Mouse (Mus musculus): Measurements from ENCODE around the gene Xab2. TPM values are rescaled to one million over a fixed set of nuclear protein-coding genes. Genes with fewer than 3 reads are reported as not detected.

Xab2 gene
- polyA plus RNA-seq, 2 experiments, result 22.2 to 27.1 TPM

DNA sequence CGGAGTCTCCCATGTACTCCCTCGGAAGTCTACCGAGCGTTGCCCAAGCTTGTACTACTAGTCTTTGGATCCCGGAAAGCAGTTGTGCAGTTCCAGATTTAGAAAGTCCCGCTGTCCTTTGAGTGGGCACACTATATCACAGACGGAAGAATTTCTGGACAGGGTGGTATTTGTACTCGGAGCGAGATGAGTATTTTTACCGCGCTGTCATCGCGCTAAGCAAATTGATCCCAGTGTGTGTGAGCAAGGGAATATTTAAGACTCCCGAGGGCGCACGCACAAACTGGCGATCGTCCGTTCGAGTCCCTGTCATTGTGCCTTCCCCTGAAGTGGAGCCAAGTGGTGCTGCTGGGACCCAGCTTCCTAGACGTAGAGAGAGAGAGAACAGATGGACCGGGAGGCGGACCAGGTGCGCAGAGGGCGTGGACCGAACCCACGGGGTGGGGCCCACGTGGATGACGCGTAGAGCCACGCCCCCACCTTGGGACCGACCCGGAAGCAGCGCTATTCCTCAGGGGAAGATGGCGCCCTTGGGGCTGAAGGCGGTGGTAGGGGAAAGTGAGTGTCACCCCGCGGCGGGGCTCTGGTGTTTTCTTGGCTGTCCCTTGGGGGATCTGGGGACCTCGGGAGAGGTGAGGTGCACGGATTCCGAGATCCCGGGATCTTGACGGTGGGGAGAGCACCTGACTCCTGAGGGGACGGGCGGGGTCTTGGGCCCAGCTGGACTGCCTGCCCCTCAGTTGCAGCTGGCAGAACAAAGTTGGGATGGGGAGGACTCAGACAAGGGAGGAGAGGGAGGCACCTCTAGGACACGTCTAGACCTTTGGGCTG lies 9.7 kb upstream of the Xab2 start, which contains the start of gene Stxbp2:
Stxbp2 (plus strand) TSS at position 309 of the 831 bp plus-strand sequence.
- WGBS (ENCODE audit: insufficient replicate concordance), result 5% methylated on average over 47 of the region's 47 CpGs
- peak within 1 kb of the TSS; percentile 63 for H3K9ac ChIP-seq (replicated peaks)
- no peaks in the 10 kb centered on the region for H3K9me3 ChIP-seq (ENCODE audit: control insufficient read depth, low read length)
- ATAC-seq (ENCODE audit: insufficient read depth) (peak; percentile 90), DNase-seq (ENCODE audit: low read depth in 3 of 3, low spot score in 3 of 3) (peak; percentile 66 to 75 (median 71))
- H3K36me3 ChIP-seq (replicated peaks; ENCODE audit: control insufficient read depth, insufficient read depth, low read depth), result peaks cover 3% of the 10 kb centered on the region
- no peaks in the 10 kb centered on the region; the same call in 1 of the 2 replicates for H3K27me3 ChIP-seq (ENCODE audit: control insufficient read depth, insufficient read depth, low read length)
- H3K4me1 ChIP-seq (replicated peaks; ENCODE audit: control insufficient read depth in 2 of 2, insufficient read depth in 2 of 2, low read length in 1 of 2), result peaks cover 12 to 16% of the 10 kb centered on the region in 2 experiments; a peak in 3 of 4 replicates
- H3K4me3 ChIP-seq (ENCODE audit: insufficient read depth in 1 of 2, low read depth in 2 of 2, low read length in 2 of 2), result peak within 1 kb of the TSS; percentile 69 to 89
- TF ChIP-seq CTCF (IDR thresholded peaks at IDR 0.05; ENCODE audit: low read depth) (peak; percentile 27; the same call in 1 of the 2 replicates), EP300 (IDR thresholded peaks at IDR 0.05; ENCODE audit: low read depth) (no peak)
- no peak within 1 kb of the TSS for H3K27ac ChIP-seq
- H3K4me2 ChIP-seq (ENCODE audit: low read depth), result peak within 1 kb of the TSS; percentile 83

DNA sequence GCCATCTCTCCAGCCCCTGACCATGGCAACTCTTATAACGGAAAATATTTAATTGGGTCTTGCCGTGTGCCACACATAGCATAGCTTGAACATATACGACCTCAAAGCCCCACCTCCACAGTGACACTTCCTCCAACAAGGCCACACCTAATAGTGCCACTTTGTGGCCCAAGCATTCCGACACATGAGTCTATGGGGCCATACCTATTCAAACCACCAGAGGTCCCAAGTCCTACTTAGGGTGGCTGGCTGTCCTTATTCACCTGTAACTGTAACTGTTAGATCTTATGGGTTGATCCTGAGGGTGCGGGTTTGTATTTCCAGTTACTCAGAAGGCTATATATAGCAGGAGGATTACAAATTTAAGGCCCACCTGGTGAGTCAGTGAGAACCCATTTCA lies 6.9 kb upstream of the Xab2 start:
- Histone ChIP-seq H3K4me3 (ENCODE audit: insufficient read depth in 1 of 2, low read depth in 2 of 2, low read length in 2 of 2) (no peak overlapping the region), H3K27ac (no peak overlapping the region), H3K27me3 (ENCODE audit: control insufficient read depth, insufficient read depth, low read length) (no peaks in the 10 kb centered on the region; the same call in 1 of the 2 replicates), H3K9ac (replicated peaks) (no peak overlapping the region), H3K4me1 (replicated peaks; ENCODE audit: control insufficient read depth in 2 of 2, insufficient read depth in 2 of 2, low read length in 1 of 2) (peaks cover 12 to 16% of the 10 kb centered on the region in 2 experiments; a peak in 3 of 4 replicates), H3K9me3 (ENCODE audit: control insufficient read depth, low read length) (no peaks in the 10 kb centered on the region), H3K36me3 (replicated peaks; ENCODE audit: control insufficient read depth, insufficient read depth, low read depth) (no peaks in the 10 kb centered on the region), H3K4me2 (ENCODE audit: low read depth) (no peak overlapping the region)
- TF ChIP-seq CTCF (IDR thresholded peaks at IDR 0.05; ENCODE audit: low read depth) (peak; percentile 62), EP300 (IDR thresholded peaks at IDR 0.05; ENCODE audit: low read depth) (no peak)
- 35% methylated on average over 5 of the region's 5 CpGs for WGBS (ENCODE audit: insufficient replicate concordance)
- ATAC-seq (ENCODE audit: insufficient read depth), result no peak
- DNase-seq (ENCODE audit: low read depth in 3 of 3, low spot score in 3 of 3), result no peak

GRCm38 (mm10) chr8:3626971-3627370 lies 5.9 kb upstream of the Xab2 start:
- H3K9me3 ChIP-seq (ENCODE audit: control insufficient read depth, low read length), result no peaks in the 10 kb centered on the region
- no peak overlapping the region for H3K4me3 ChIP-seq (ENCODE audit: insufficient read depth in 1 of 2, low read depth in 2 of 2, low read length in 2 of 2)
- no peaks in the 10 kb centered on the region; the same call in 1 of the 2 replicates for H3K27me3 ChIP-seq (ENCODE audit: control insufficient read depth, insufficient read depth, low read length)
- 19% methylated on average over 5 of the region's 5 CpGs for WGBS (ENCODE audit: insufficient replicate concordance)
- H3K4me2 ChIP-seq (ENCODE audit: low read depth), result no peak overlapping the region
- H3K9ac ChIP-seq (replicated peaks), result no peak overlapping the region
- ATAC-seq (ENCODE audit: insufficient read depth) (no peak), DNase-seq (ENCODE audit: low read depth in 3 of 3, low spot score in 3 of 3) (no peak)
- no peaks in the 10 kb centered on the region for H3K36me3 ChIP-seq (replicated peaks; ENCODE audit: control insufficient read depth, insufficient read depth, low read depth)
- TF ChIP-seq EP300 (IDR thresholded peaks at IDR 0.05; ENCODE audit: low read depth), result no peak
- TF ChIP-seq CTCF (IDR thresholded peaks at IDR 0.05; ENCODE audit: low read depth), result no peak
- peaks cover 9 to 17% of the 10 kb centered on the region in 2 experiments; a peak in 3 of 4 replicates for H3K4me1 ChIP-seq (replicated peaks; ENCODE audit: control insufficient read depth in 2 of 2, insufficient read depth in 2 of 2, low read length in 1 of 2)
- H3K27ac ChIP-seq, result no peak overlapping the region

DNA sequence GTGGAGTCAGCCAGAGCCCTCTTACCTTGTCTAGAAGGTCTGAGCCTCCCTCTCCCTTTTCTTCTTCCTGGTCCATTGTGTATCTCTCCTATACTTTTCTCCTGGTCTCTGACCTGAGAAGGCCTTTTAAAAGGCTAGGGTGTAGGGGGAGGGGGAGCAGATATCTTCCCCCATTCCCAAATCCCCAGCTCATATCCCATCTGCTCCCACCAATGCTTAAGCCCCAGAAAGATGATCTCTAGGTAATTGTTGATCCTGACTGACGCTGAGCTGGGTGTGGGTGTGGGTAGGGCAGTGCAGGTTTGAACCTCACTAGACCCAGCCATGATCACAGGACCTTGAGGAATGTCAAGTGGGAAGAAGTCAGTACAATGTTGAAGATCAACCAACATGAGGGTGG lies 4.3 kb upstream of the Xab2 start, which contains the start of gene Pcp2:
Pcp2 (minus strand) TSS at position 101 of the 400 bp plus-strand sequence.
- Histone ChIP-seq H3K9ac (replicated peaks) (no peak within 1 kb of the TSS), H3K4me2 (ENCODE audit: low read depth) (no peak within 1 kb of the TSS), H3K27me3 (ENCODE audit: control insufficient read depth, insufficient read depth, low read length) (no peaks in the 10 kb centered on the region; the same call in 1 of the 2 replicates), H3K27ac (no peak within 1 kb of the TSS), H3K4me3 (ENCODE audit: insufficient read depth in 1 of 2, low read depth in 2 of 2, low read length in 2 of 2) (no peak within 1 kb of the TSS), H3K4me1 (replicated peaks; ENCODE audit: control insufficient read depth in 2 of 2, insufficient read depth in 2 of 2, low read length in 1 of 2) (peaks cover 3 to 8% of the 10 kb centered on the region in 2 experiments; a peak in 3 of 4 replicates), H3K9me3 (ENCODE audit: control insufficient read depth, low read length) (no peaks in the 10 kb centered on the region), H3K36me3 (replicated peaks; ENCODE audit: control insufficient read depth, insufficient read depth, low read depth) (no peaks in the 10 kb centered on the region)
- ATAC-seq (ENCODE audit: insufficient read depth) (no peak), DNase-seq (ENCODE audit: low read depth in 3 of 3, low spot score in 3 of 3) (no peak)
- 71% methylated on average over 1 of the region's 1 CpGs for WGBS (ENCODE audit: insufficient replicate concordance)
- TF ChIP-seq CTCF (IDR thresholded peaks at IDR 0.05; ENCODE audit: low read depth) (no peak), EP300 (IDR thresholded peaks at IDR 0.05; ENCODE audit: low read depth) (no peak)

- no peak for TF ChIP-seq CTCF (IDR thresholded peaks at IDR 0.05; ENCODE audit: low read depth)
- no peak for TF ChIP-seq EP300 (IDR thresholded peaks at IDR 0.05; ENCODE audit: low read depth)
- H3K36me3 ChIP-seq (replicated peaks; ENCODE audit: control insufficient read depth, insufficient read depth, low read depth), result peaks cover 14% of the 10 kb centered on the region
- peak overlapping the region; percentile 72 for H3K9ac ChIP-seq (replicated peaks)
- H3K4me1 ChIP-seq (replicated peaks; ENCODE audit: control insufficient read depth in 2 of 2, insufficient read depth in 2 of 2, low read length in 1 of 2), result peaks cover 8 to 13% of the 10 kb centered on the region in 2 experiments
- no peaks in the 10 kb centered on the region for H3K27me3 ChIP-seq (ENCODE audit: control insufficient read depth, insufficient read depth, low read length)
- no peak for ATAC-seq (ENCODE audit: insufficient read depth)
- H3K27ac ChIP-seq, result no peak overlapping the region
- DNase-seq (ENCODE audit: low read depth in 3 of 3, low spot score in 3 of 3), result no peak
- WGBS (ENCODE audit: insufficient replicate concordance), result 59% methylated on average over 8 of the region's 8 CpGs
- peak overlapping the region; percentile 85 for H3K4me2 ChIP-seq (ENCODE audit: low read depth)
- H3K4me3 ChIP-seq (ENCODE audit: insufficient read depth in 1 of 2, low read depth in 2 of 2, low read length in 2 of 2), result peak overlapping the region; percentile 96 to 100
- H3K9me3 ChIP-seq (ENCODE audit: control insufficient read depth, low read length), result no peaks in the 10 kb centered on the region
These were observed 1.0 kb upstream of the Xab2 start for GRCm38 (mm10) chr8:3622119-3622518.
